Mouse (Mus musculus) skeletal muscle tissue, adult 2 months (tissue): ENCODE measurements around the gene Dph1.

Experiments used
- DNase-seq: peaks from one replicate; pipeline ENCODE4 v3.0.0-alpha.2; 2012; ENCODE audit warnings: low read depth, low spot score

Gene Dph1

DNA sequence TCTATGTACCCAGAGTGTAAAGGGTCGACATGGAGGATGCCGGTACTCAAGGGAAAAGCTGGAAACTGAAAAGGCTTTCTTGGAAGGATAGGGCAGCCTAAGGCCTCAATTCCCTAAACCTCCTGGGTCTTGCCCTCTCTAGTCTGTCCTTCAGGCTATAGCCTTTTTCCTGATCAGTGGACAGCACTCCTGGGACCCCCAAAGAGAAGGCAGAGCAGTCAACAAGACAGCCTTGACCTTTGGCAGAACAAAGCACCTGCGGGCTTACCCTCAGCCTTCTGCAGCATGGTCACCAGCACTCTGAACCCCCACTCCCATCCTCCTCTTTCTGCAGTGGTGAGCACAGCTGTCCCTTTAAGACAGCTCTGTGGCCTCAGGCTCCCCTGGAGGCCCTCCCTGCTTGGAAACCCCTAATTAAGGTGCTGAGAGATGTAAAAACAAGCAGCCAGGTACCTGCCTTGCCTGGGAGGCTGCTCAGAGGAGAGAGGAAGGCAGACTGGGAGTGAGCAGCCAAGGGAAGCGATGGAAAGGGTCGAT is at the start of gene Dph1:
TSS of gene Dph1 (minus strand) at position 337 of the 537 bp plus-strand sequence.
- no peak for DNase-seq

- DNase-seq = no peak
Observed at GRCm38 (mm10) chr11:75240158-75240934, 49.3 kb upstream of the Dph1 start.

- DNase-seq = no peak
Observed at GRCm38 (mm10) chr11:75234745-75235144, 43.7 kb upstream of the Dph1 start.

DNA sequence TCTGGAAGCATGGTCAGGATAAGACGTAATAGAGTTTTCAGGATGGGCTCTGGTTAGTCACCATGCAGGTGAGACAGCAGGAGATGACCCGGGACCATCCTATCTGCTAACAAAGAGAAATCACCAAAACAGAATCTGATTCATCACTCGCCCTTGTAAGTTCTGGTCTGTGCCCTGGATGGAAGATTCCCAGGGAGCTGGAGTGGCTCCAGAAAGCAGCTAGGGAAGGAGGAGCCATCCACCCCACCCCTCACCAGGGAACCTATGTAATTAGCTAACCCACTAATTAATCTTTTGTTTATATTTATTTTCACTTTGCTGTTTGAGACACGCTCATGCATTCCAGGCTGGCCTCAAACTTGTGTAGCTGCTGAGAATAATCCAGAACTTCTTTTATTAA is 41.4 kb upstream of the Dph1 start:
- DNase-seq = no peak

DNA sequence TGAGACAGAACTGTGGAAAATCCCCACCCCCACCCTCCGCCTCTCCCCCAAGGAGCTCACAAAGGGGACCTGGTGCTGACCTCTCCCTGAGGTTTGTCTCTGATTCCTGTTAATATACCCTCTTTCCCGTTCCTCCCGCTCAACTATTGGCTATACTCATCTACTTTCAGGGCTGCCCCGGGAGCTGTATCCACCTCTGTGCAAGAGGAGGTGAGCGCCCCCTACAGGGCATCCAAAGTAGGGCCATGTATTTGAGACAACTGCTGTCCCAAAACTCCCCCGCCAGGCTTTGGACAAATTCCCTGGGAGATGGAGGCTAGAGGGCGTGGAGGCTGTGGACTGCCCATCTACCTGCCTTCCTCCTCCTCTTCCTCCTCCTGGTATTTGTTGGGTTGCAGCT is 40.7 kb upstream of the Dph1 start:
- DNase-seq = peak; percentile 67

GRCm38 (mm10) chr11:75230272-75230760 is 39.3 kb upstream of the Dph1 start:
- no peak for DNase-seq

DNA sequence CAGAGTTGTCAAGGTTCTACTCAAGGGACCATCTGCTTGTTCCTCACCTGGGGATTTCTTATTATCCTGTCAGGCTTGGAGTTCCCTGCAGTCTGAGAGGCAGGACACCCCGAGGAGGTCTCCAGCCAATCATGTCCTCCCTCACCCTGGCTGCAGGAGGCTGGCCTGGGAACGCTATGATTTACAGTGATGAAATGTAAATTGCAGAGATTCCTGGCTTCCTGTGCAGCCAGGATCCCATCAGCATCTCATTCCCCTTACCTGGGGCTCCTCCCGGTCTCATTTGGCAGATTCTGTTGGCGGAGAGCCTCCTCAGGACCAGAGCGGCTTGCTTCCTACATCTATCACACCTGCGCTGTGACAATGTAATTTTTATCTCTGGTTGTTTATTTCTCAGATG is 38.2 kb upstream of the Dph1 start:
- DNase-seq = no peak

DNA sequence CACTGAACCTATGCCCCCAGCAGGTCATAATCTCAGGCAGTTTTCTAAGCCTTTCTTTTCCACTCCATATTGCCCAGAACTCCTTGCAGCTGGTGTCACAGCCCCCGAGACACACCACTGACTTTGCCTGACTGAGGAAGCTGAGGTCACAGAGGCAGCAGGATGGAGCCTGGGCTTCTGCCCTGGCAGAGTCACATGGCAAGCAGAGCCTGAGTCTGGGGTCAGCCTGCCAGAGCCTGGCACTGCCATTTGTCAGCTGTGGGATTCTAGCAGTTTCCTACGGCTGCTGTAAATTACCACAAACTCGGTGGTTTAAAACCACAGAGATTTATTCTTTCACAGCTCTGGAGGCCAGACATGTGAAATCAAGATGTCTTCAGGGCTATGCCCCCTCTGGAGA is 36.6 kb upstream of the Dph1 start:
- no peak for DNase-seq

DNA sequence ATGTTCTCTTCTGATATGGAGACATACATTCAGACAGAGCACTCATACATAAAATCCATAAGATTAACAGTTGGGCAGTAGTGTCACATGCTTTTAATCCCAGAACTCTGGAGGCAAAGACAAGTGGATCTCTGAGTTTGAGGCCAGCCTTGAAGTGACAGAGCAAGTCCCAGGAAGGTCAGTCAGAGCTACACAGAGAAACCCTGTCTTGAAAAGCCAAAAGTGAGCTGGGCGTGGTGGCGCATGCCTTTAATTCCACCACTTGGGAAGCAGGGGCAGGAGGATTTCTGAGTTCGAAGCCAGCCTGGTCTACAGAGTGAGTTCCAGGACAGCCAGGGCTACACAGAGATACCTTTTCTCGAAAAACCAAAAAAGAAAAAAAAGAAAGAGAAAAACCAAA is 33.8 kb upstream of the Dph1 start:
- DNase-seq = no peak

GRCm38 (mm10) chr11:75224062-75224461 is 33.0 kb upstream of the Dph1 start:
- DNase-seq = no peak

DNA sequence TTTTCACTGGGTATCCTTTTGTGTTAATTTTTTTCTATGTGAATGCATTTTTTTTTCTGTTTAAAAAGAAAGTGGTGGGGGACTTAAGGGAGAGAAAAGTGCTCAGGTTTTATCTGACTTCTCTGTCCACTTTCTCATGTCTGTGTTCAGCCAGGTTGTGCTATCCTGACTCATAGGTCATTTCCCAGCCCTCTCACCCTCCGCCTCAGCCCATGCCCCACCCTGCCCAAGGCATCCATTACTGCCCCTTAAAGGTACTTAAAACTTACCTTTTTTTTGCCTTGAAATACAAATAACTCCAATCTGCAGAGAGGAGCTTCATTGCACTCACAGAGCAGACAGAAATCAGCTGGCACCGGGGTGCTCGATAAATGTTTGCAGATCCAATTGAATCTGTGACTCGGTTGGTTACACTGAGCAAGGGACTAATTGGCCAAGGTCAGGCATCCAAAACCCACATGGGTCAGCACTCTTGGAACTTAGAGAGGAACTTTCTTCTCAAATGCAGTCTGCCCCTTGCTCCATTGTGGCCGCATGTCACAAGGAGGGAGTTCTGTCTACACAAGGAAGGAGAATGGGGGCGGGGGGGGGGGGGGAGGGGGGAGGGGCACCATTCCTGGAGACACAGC is 29.6 kb upstream of the Dph1 start:
- DNase-seq = no peak

DNA sequence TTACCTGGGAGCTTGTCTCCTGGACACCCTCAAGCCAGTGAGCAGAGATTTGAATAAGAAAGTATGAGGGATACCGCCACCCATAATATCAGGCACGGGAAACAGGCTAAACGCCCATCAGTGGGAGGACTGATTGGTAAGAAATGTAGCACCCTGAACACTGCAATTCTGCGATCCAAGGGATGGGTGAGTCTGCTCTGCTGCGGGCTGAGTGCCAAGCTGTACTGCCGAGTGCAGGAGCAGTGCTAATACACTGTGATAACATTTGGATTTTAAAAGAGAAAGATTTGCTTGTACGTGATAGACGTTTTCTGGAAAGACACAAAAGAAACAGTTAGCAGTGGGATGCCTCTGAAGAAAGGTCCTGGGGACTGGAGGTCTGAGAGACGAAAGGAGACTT is 29.1 kb upstream of the Dph1 start:
- no peak for DNase-seq

DNA sequence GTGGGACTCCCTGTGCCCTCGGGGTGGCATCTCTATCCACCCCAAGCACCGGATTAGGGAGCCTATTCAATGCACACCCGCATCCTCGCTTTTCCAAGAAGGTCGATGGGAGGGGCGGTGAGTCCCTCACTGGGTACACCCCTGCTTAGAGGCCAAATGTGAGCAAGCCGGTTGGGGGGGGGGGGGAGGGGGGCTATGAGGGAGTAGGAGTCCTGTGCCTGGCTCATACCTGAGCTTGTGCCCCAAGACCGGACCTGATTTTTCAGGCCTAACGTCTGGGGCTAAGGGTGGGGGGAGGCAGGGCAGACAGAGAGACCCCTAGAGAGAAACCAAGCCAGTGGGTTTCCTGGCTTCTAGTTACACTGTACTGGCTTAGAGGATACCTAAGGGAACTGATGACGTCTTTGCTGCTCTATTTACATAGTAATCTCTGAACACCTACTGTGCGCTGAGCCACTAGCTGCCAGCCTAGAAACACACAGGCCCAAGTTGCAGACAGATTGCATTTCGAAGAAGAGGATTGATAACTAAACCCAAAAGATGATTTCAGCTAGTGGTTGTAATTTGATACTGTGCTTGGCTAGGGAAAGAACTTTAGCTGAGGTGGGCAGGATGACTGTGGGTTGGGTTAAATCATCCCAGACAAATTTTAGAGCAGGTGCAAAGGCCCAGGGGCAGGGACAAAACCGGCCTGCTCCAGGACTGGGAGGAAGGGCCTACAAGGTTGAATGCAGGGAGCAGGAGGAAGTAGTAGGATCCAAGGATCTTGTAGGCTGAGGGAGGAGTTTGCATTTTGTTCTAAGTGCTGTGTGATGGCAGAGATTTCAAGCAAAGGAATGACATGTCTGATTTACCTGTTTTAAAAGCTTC is 23.3 kb upstream of the Dph1 start:
- DNase-seq = no peak

- DNase-seq = no peak
Observed at GRCm38 (mm10) chr11:75213372-75214080, 22.5 kb upstream of the Dph1 start.

DNA sequence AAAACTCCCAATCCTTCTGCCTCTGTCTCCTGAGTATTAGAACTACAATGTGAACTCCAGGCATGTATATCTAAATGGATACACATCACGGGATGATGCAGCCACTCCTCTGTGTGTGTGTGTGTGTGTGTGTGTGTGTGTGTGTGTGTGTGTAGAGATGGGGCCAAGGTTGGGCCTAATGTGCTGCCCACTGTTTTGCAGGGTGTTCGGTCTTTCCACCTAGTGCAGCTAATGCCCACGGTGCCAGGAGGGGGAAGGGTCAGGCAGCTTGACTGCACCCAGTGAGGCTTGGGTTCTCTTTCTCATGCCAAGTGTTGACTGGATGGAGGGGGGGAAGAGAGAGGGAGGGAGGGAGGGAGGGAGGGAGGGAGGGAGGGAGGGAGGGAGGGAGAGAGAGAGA is 21.8 kb upstream of the Dph1 start:
- no peak for DNase-seq

- DNase-seq = peak; percentile 77
Observed at GRCm38 (mm10) chr11:75212031-75212667, 21.1 kb upstream of the Dph1 start.

- DNase-seq = no peak
Observed at GRCm38 (mm10) chr11:75210755-75211154, 19.7 kb upstream of the Dph1 start.

DNA sequence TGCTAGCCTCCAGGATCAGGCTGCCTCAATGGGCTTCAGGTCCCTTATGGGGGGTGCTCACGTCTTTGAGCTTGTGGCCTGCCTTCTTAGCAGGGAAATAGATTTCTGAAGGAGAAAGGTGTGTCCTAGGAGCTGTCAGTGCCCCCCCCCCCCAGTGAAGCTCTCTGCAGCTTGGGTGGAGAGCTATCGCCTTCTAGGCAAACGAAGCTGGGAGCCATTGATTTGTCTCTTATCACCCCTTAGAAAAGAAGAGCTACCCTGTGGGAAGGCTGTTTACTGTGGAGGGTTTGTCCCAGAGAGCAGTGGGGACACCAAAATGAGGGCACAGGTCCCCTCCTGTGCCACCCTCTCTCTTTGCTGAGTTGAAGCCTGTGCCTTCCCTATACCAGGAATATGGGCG is 19.1 kb upstream of the Dph1 start:
- DNase-seq = no peak

- DNase-seq = no peak
Observed at GRCm38 (mm10) chr11:75209363-75209762, 18.3 kb upstream of the Dph1 start.

GRCm38 (mm10) chr11:75206347-75206746 is 15.3 kb upstream of the Dph1 start:
- no peak for DNase-seq

GRCm38 (mm10) chr11:75204472-75204871 is 13.4 kb upstream of the Dph1 start:
- no peak for DNase-seq
